Mouse (Mus musculus): ENCODE measurements around the gene Galnt15.

Gene Galnt15

DNA sequence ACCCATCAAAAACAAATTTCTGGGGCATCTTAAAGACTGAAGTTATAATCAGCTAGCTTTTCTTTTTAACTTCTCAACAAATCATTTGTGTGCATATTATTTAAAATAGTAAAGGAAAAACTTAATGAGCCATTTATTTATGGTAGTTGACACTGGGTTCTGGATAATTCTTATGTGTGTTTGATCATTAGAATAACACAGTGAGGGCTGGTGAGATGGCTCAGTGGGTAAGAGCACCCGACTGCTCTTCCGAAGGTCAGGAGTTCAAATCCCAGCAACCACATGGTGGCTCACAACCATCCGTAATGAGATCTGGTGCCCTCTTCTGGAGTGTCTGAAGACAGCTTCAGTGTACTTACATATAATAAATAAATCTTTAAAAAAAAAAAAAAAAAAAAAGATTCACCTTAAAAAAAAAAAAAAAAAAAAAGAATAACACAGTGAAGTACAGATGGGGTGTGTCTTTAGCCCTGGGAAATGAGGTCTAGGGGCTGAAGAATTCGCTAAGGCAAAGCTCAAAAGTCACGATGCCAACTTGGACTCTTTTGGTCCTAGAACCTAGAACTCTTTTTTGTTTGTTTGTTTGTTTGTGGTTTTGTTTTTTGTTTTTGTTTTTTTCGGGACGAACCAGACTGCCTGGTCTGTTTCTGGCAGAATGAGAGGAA is 58.9 kb downstream of the Galnt15 start:
- DNase-seq (ENCODE audit: low read depth, low spot score): peak; percentile 19

DNA sequence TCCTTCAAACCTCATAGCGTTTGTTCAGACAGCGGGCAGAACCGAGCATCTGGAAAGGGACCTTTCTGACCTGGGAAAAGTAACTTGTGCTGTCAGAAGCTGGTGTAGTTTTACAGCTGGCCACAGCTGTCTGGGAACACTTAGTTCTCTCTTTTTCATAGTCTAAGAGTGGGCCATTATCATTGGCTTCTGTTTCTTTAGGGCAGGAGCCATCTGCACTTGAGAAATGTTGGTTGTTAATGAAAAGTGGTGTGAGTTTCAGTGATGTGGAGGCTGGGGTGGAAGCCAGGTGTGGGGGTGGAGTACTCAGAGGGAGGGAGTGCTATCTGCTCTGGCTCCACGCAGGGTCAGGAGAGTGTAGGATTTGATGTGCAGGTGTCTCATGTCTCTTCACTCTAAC is 62.3 kb downstream of the Galnt15 start:
- no peak for DNase-seq (ENCODE audit: low read depth, low spot score)

DNA sequence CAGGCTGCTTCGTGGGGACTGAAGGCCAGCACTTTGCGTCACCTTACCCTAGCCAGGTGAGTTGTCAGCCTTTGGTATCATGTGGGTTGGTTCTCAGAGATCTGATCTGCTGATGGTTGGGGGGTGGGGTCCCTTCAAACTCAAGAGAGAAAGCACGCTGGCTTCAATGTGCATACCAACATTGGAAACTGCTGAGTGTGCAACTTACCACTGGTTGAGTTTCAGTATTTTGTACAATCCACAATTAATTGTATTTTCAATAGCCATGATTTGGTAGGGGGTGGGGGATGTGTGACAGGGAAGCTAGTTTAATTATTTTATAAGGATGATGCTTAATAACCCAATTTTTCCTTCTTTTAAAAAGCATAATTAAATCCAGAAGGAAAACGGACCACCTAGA is 62.9 kb downstream of the Galnt15 start:
- DNase-seq (ENCODE audit: low read depth, low spot score): no peak

GRCm38 (mm10) chr14:32093018-32093417 is 64.2 kb downstream of the Galnt15 start:
- DNase-seq (ENCODE audit: low read depth, low spot score): no peak

GRCm38 (mm10) chr14:32093500-32094117 is 64.8 kb downstream of the Galnt15 start:
- DNase-seq (ENCODE audit: low read depth, low spot score): no peak

DNA sequence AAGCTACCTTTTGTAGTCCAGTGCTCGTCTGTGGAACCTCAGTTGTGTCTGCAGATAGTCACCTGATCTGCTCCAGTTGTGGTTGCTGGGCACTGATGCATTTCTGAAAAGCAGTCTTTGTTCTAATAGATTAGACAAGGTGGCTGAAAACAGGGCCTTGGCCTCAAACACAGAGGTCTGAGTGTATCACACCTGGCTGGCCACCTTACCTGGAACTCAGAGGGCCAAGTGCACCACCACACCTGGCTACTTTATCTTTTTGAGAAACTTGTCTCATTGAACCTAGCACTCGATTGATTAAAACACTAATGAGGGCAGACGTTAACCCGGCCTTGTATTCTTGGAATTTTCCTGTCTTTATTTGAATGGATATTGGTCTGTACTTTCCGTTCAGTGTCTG is 66.9 kb downstream of the Galnt15 start:
- no peak for DNase-seq (ENCODE audit: low read depth, low spot score)

DNA sequence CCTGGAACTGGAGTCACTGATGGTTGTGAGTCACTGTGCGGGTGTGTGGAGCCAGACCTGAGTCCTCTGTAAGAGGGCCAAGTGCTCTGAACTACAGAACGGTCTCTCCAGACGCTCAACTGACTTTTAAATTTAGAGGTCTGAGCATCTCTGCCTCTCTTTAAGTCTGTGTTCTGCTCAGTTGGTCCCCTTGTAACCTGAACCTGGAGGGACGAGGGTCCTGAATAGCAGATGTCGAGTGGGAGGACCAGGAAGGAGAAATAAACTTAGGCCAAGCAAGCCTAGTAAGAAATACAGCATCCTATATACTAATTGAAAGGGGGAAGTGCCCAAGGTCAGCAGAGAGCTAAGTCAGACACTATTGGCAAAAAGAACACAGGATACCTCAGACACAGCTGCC is 68.0 kb downstream of the Galnt15 start:
- DNase-seq (ENCODE audit: low read depth, low spot score): no peak

DNA sequence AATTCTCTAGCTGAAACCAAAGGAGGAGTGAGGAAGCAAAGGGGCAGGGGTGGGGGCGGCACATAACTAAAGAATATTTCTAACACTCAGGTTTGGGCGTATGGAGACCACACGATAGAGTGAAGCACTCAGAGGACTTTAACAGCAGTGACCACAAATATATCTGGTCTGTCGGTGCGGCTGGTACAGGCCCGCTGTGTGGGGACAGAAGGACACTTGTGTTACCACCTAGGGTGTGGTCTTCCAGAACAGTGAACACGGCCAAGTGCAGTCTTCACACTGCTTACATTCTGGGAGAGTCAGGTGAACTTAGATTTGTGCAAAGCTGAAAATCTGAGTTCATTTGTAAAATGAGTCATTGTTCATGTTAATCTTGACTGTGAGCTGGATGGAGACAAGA is 68.9 kb downstream of the Galnt15 start:
- DNase-seq (ENCODE audit: low read depth, low spot score): no peak

DNA sequence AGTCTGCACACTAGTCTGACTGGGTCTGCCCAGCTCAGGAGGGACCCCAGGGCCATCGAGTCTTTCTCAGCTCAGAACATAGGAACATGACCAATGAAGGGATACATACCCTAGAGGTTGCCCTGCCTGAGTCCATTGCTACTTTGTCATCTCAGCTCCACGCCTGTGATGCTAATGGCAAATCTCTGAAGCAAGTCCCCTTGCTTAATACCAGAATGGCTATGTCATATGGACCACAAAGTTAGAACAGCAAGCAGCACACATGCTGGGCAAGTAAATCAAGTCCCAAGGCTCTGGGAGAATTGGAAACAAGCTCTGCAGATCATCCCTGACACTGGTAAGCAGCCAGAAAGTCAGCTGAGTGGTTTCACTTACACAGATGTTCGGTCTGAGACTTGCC is 70.2 kb downstream of the Galnt15 start:
- no peak for DNase-seq (ENCODE audit: low read depth, low spot score)

- DNase-seq (ENCODE audit: low read depth, low spot score): no peak
These were observed 74.8 kb downstream of the Galnt15 start for GRCm38 (mm10) chr14:32103556-32103955.

- no peak for DNase-seq (ENCODE audit: low read depth, low spot score)
These were observed 76.9 kb downstream of the Galnt15 start for GRCm38 (mm10) chr14:32105663-32106062.

- DNase-seq (ENCODE audit: low read depth, low spot score): no peak
These were observed 78.1 kb downstream of the Galnt15 start for GRCm38 (mm10) chr14:32106911-32107310.

All from A20 (cell line).